Mouse (Mus musculus) CH12.LX (cell line): ENCODE results near the gene Stx4a. TPM values are rescaled to one million over a fixed set of nuclear protein-coding genes. Genes with fewer than 3 reads are reported as not detected.

ENCODE experiments used
- DNase-seq: peaks from one replicate; pipeline ENCODE4 v3.0.0-alpha.2; 2013; ENCODE audit errors: extremely low read depth
- H3K27ac ChIP-seq: 2 replicates; pipeline ENCODE4 v1.5.1; 2012; ENCODE audit warnings: low read depth, mild to moderate bottlenecking, control low read depth, moderate library complexity; ENCODE audit not compliant: insufficient read depth
- H3K27me3 ChIP-seq: replicated peaks from 2 replicates; pipeline ENCODE3; 2012; ENCODE audit warnings: inconsistent platforms
- H3K36me3 ChIP-seq, 2 experiments: replicated peaks in 1 of 2; 2 replicates each; pipeline versions ENCODE3 to v1.6.1; 2012; ENCODE audit warnings: inconsistent platforms in 1 of 2, low read length in 1 of 2, mild to moderate bottlenecking in 1 of 2, mixed read lengths in 1 of 2, moderate library complexity in 1 of 2; ENCODE audit not compliant: control insufficient read depth in 1 of 2, insufficient read depth in 1 of 2
- H3K4me1 ChIP-seq, 2 experiments: 2 replicates each; pipeline ENCODE4 v1.6.1; 2012; ENCODE audit warnings: inconsistent platforms in 1 of 2, moderate library complexity in 1 of 2; ENCODE audit not compliant: insufficient read depth in 2 of 2, control insufficient read depth in 1 of 2
- H3K4me2 ChIP-seq: 2 replicates; pipeline ENCODE4 v1.6.1; 2012; ENCODE audit warnings: low read depth, mild to moderate bottlenecking, control low read depth; ENCODE audit not compliant: poor library complexity, insufficient read depth, severe bottlenecking
- H3K4me3 ChIP-seq, 3 experiments: fragments of 150-350 bp in 1 of 3; sonication (generic) in 1 of 3; replicated peaks in 1 of 3; 2 replicates each; pipeline versions ENCODE3 to v1.5.1; 2011 to 2012; ENCODE audit warnings: low read depth in 2 of 3, low read length in 2 of 3, mild to moderate bottlenecking in 2 of 3, moderate library complexity in 2 of 3, control low read depth in 1 of 3, improper control_type of control experiment in 1 of 3, inconsistent platforms in 1 of 3, mixed read lengths in 1 of 3; ENCODE audit not compliant: poor library complexity in 1 of 3
- H3K79me2 ChIP-seq: replicated peaks from 2 replicates; pipeline ENCODE4 v1.6.1; 2012; ENCODE audit warnings: mild to moderate bottlenecking, moderate library complexity; ENCODE audit not compliant: control insufficient read depth, poor library complexity, insufficient read depth, severe bottlenecking; ENCODE audit errors: extremely low read depth
- H3K9ac ChIP-seq: 2 replicates; pipeline ENCODE4 v1.6.1; 2012; ENCODE audit warnings: low read depth, mild to moderate bottlenecking, control low read depth, moderate library complexity; ENCODE audit not compliant: insufficient read depth
- H3K9me3 ChIP-seq: replicated peaks from 2 replicates; pipeline ENCODE3; 2012; ENCODE audit warnings: low read length, inconsistent platforms, mixed read lengths
- BHLHE40 ChIP-seq: IDR thresholded peaks from 2 replicates; pipeline ENCODE4 v1.6.1; 2011; ENCODE audit warnings: mild to moderate bottlenecking, low read depth, low read length, improper control_type of control experiment
- CHD1 ChIP-seq: IDR thresholded peaks from 2 replicates; pipeline ENCODE4 v1.6.1; 2012; ENCODE audit warnings: low read depth, low read length, improper control_type of control experiment, inconsistent platforms
- CHD2 ChIP-seq: IDR thresholded peaks from 2 replicates; pipeline ENCODE4 v1.6.1; 2011; ENCODE audit warnings: low read length, improper control_type of control experiment
- CTCF ChIP-seq, 2 experiments: IDR thresholded peaks in 1 of 2; conservative IDR thresholded peaks in 1 of 2; 2 replicates each; pipeline ENCODE4 v1.5.1; 2011 to 2012; ENCODE audit warnings: low read depth in 2 of 2, low read length in 2 of 2, improper control_type of control experiment in 1 of 2, inconsistent platforms in 1 of 2, mild to moderate bottlenecking in 1 of 2, moderate library complexity in 1 of 2
- ELF1 ChIP-seq: IDR thresholded peaks from 2 replicates; pipeline ENCODE4 v1.6.1; 2014; ENCODE audit warnings: low read depth, mild to moderate bottlenecking, inconsistent platforms, low read length, improper control_type of control experiment
- EP300 ChIP-seq: IDR thresholded peaks from 2 replicates; pipeline ENCODE4 v1.6.1; 2011; ENCODE audit warnings: low read length, improper control_type of control experiment
- ETS1 ChIP-seq: conservative IDR thresholded peaks from 2 replicates; pipeline ENCODE4 v1.6.1; 2012; ENCODE audit warnings: low read depth, mild to moderate bottlenecking, inconsistent platforms, low read length, improper control_type of control experiment, moderate library complexity
- IRF4 ChIP-seq: IDR thresholded peaks from 2 replicates; pipeline ENCODE4 v1.6.1; 2014; ENCODE audit warnings: low read depth, mild to moderate bottlenecking, inconsistent platforms, low read length, improper control_type of control experiment
- JUN ChIP-seq: IDR thresholded peaks from 2 replicates; pipeline ENCODE4 v1.6.1; 2011; ENCODE audit warnings: low read depth, mild to moderate bottlenecking, low read length, improper control_type of control experiment, moderate library complexity; ENCODE audit not compliant: insufficient read depth
- JUND ChIP-seq: conservative IDR thresholded peaks from 2 replicates; pipeline ENCODE4 v1.6.1; 2011; ENCODE audit warnings: low read depth, low read length, improper control_type of control experiment
- MAFK ChIP-seq: IDR thresholded peaks from 2 replicates; pipeline ENCODE4 v1.6.1; 2011; ENCODE audit warnings: low read length, improper control_type of control experiment; ENCODE audit not compliant: insufficient replicate concordance
- MAZ ChIP-seq: IDR thresholded peaks from 2 replicates; pipeline ENCODE4 v1.6.1; 2012; ENCODE audit warnings: low read depth, mild to moderate bottlenecking, inconsistent platforms, low read length, improper control_type of control experiment, moderate library complexity
- MEF2A ChIP-seq: IDR thresholded peaks from 2 replicates; pipeline ENCODE4 v1.6.1; 2014; ENCODE audit warnings: low read depth, mild to moderate bottlenecking, inconsistent platforms, low read length, improper control_type of control experiment, borderline replicate concordance
- MXI1 ChIP-seq: IDR thresholded peaks from 2 replicates; pipeline ENCODE4 v1.6.1; 2011; ENCODE audit warnings: mild to moderate bottlenecking, low read depth, low read length, improper control_type of control experiment
- MYC ChIP-seq: IDR thresholded peaks from 2 replicates; pipeline ENCODE4 v1.6.1; 2011; ENCODE audit warnings: low read depth, mild to moderate bottlenecking, improper control_type of control experiment, low read length
- NELFE ChIP-seq: IDR thresholded peaks from 2 replicates; pipeline ENCODE4 v1.6.1; 2011; ENCODE audit warnings: low read depth, low read length, improper control_type of control experiment
- NRF1 ChIP-seq: IDR thresholded peaks from 2 replicates; pipeline ENCODE4 v1.6.1; 2014; ENCODE audit warnings: low read depth, mild to moderate bottlenecking, inconsistent platforms, low read length, improper control_type of control experiment, moderate library complexity
- PAX5 ChIP-seq: IDR thresholded peaks from 2 replicates; pipeline ENCODE4 v1.6.1; 2012; ENCODE audit warnings: low read length, inconsistent platforms, mixed read lengths
- POLR2A ChIP-seq: IDR thresholded peaks from 2 replicates; pipeline ENCODE4 v1.6.1; 2011; ENCODE audit warnings: low read depth, mild to moderate bottlenecking, improper control_type of control experiment, low read length
- POLR2AphosphoS2 ChIP-seq: IDR thresholded peaks from 2 replicates; pipeline ENCODE4 v1.6.1; 2011; ENCODE audit warnings: low read depth, low read length, improper control_type of control experiment
- RAD21 ChIP-seq: IDR thresholded peaks from 2 replicates; pipeline ENCODE4 v1.6.1; 2011; ENCODE audit warnings: low read depth, mild to moderate bottlenecking, low read length, improper control_type of control experiment, moderate library complexity
- RCOR1 ChIP-seq: conservative IDR thresholded peaks from 2 replicates; pipeline ENCODE4 v1.6.1; 2012; ENCODE audit warnings: low read depth, mild to moderate bottlenecking, inconsistent platforms, low read length, improper control_type of control experiment
- SIN3A ChIP-seq: IDR thresholded peaks from 2 replicates; pipeline ENCODE4 v1.6.1; 2012; ENCODE audit warnings: low read length, improper control_type of control experiment, inconsistent platforms
- SMC3 ChIP-seq: IDR thresholded peaks from 2 replicates; pipeline ENCODE4 v1.6.1; 2011; ENCODE audit warnings: low read depth, low read length, improper control_type of control experiment
- TBP ChIP-seq: conservative IDR thresholded peaks from 2 replicates; pipeline ENCODE4 v1.6.1; 2011; ENCODE audit warnings: low read depth, low read length, improper control_type of control experiment
- TCF12 ChIP-seq: IDR thresholded peaks from 2 replicates; pipeline ENCODE4 v1.6.1; 2014; ENCODE audit warnings: low read depth, mild to moderate bottlenecking, inconsistent platforms, low read length, improper control_type of control experiment
- UBTF ChIP-seq: IDR thresholded peaks from 2 replicates; pipeline ENCODE4 v1.6.1; 2012; ENCODE audit warnings: low read depth, mild to moderate bottlenecking, inconsistent platforms, low read length, improper control_type of control experiment, moderate library complexity
- USF1 ChIP-seq: IDR thresholded peaks from 2 replicates; pipeline ENCODE4 v1.6.1; 2014; ENCODE audit warnings: low read depth, mild to moderate bottlenecking, inconsistent platforms, low read length, improper control_type of control experiment
- USF2 ChIP-seq: conservative IDR thresholded peaks from 2 replicates; pipeline ENCODE4 v1.6.1; 2011; ENCODE audit warnings: low read depth, low read length, improper control_type of control experiment
- ZNF384 ChIP-seq: IDR thresholded peaks from 2 replicates; pipeline ENCODE4 v1.6.1; 2012; ENCODE audit warnings: low read depth, low read length, improper control_type of control experiment, inconsistent platforms
- dilution Hi-C: fragments of 300-500 bp; cut with MboI; formaldehyde crosslinking; loops from 2 replicates; pipeline ENCODE4 v1.14.3; 2020; ENCODE audit warnings: low sequenced_read_pairs; ENCODE audit not compliant: extremely low pct_unique_long_range_greater_than_20kb, extremely low pct_ligation_motif_present
- in situ Hi-C: fragments of 300-500 bp; cut with MboI; formaldehyde crosslinking; loops from 3 replicates; pipeline ENCODE4 v1.14.3; 2019; ENCODE audit warnings: low sequenced_read_pairs, low pct_ligation_motif_present, low pct_unique_long_range_greater_than_20kb, mixed read lengths
- polyA plus RNA-seq: library from polyadenylated mRNA; unstranded; fragments of >175 nt; gene quantifications from 2 replicates; pipeline ENCODE4 v1.2.1, GENCODE M21; 2012; ENCODE audit warnings: low read depth; ENCODE audit not compliant: insufficient read length
- total RNA-seq, 2 experiments: library from RNA; depleted of rRNA; stranded (reverse); fragments of 300-350 nt in 1 of 2; fragments of >200 nt in 1 of 2; gene quantifications; 2 replicates each; pipeline ENCODE4 v1.2.3; 2012 to 2014

Stx4a gene
- total and polyA plus RNA-seq, 3 experiments: 16.5 to 50.5 (median 25.4) TPM

DNA sequence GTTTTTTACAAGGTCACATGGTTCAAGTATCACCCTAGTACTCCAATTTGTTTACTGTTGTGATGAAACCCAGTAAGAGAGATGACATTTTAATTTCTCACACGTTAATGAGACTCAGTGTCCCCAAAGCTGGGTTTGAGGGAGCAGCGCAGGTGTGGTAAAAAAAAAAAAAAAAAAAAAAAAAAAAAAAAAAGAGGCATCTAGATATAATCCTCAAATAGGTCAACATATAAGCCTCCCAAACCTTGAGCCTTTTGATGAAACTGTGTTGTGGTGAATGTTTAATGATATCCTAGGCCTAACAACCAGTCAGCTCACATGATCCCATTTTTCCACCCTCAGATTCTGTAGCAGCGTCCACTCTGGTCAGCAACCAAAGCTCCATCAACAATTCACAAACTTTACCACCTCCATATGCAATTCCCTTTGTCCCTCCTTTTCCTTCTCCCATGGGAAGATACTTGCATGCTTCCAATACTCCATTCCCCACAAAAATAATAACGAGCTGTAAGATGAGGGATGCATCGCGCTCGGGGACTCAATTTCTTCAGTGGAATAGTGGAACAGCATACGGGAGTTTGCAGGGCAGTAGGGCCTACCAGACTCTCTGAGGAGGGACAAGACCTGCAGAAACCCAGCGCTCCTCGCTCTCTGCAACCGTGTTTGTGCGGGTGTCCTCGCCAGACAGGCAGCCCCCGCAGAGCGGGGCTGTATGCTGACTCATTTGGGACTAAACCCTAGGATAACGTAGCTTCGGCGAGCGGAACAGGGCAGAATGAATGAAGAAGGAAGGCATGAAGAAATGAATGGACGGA lies 50.9 kb downstream of the Stx4a start:
- peaks cover 18 to 47% of the 10 kb centered on the region in 2 experiments for H3K36me3 ChIP-seq
- no peak for TF ChIP-seq EP300
- no peak for TF ChIP-seq MAZ
- TF ChIP-seq ZNF384: peak; percentile 70
- TF ChIP-seq NELFE: no peak
- no peak for TF ChIP-seq ETS1
- TF ChIP-seq JUN: no peak
- no peak for TF ChIP-seq CTCF (conservative IDR thresholded peaks at IDR 0.05 in 1 of 2, IDR thresholded peaks at IDR 0.05 in 1 of 2; ENCODE audit: low read depth in 2 of 2, low read length in 2 of 2)
- TF ChIP-seq POLR2A: no peak
- no peak for TF ChIP-seq NRF1
- H3K9ac ChIP-seq: peak overlapping the region; percentile 87; the same call in 1 of the 2 replicates
- peak overlapping the region; percentile 66 to 99 (median 98) for H3K4me3 ChIP-seq
- H3K27ac ChIP-seq: no peak overlapping the region
- H3K9me3 ChIP-seq: peaks cover 18% of the 10 kb centered on the region
- peaks cover 27% of the 10 kb centered on the region for H3K79me2 ChIP-seq
- peaks cover 6 to 33% of the 10 kb centered on the region in 2 experiments for H3K4me1 ChIP-seq
- dilution Hi-C loops (no loop called here), in situ Hi-C loops (no loop called here)
- DNase-seq: no peak
- H3K27me3 ChIP-seq: no peaks in the 10 kb centered on the region
- peak overlapping the region; percentile 89 for H3K4me2 ChIP-seq

DNA sequence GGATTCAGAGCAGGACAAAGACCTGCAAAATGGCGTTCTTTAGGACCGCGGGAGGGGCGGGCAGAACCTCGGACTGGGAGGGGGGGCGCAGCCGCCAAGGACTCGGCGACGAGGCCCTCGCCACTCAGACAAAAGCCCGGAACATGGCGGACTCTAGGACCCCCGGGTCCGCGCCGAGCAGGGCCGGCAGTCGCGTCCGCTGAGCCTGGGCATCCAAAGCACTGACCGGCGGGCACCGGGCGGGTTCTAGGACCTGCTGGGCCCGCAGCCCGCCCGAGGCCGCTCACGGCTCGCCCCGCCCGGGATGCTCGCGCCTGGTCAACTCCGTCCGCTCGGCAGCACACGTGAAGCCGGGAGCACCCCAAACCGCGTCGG lies 51.5 kb downstream of the Stx4a start:
- peak; percentile 77 for DNase-seq
- H3K79me2 ChIP-seq: peaks cover 27% of the 10 kb centered on the region

More for the DNA sequence above, 51.5 kb downstream of the Stx4a start:
- 0 out of 2 replicates have a peak, but pooled peaks have one; percentile 54 for TF ChIP-seq POLR2A
- no peak for TF ChIP-seq SMC3
- TF ChIP-seq JUND: no peak
- peak; percentile 41; the same call in 1 of the 2 replicates for TF ChIP-seq NRF1
- TF ChIP-seq UBTF: no peak
- TF ChIP-seq TCF12: 0 out of 2 replicates have a peak, but pooled peaks have one; percentile 12
- TF ChIP-seq MYC: no peak
- TF ChIP-seq USF1: no peak
- peak; percentile 92 for TF ChIP-seq SIN3A
- no peak for TF ChIP-seq ZNF384
- TF ChIP-seq BHLHE40: no peak
- no peak for TF ChIP-seq PAX5
- TF ChIP-seq ELF1: 0 out of 2 replicates have a peak, but pooled peaks have one; percentile 24
- no peak for TF ChIP-seq CHD1
- no peak for TF ChIP-seq POLR2AphosphoS2
- TF ChIP-seq TBP: 0 out of 2 replicates have a peak, but pooled peaks have one; percentile 33
- no peak for TF ChIP-seq RCOR1
- no peak for TF ChIP-seq RAD21
- no peak for TF ChIP-seq IRF4
- no peak for TF ChIP-seq CHD2
- TF ChIP-seq MXI1: no peak
- TF ChIP-seq MAFK: no peak
- peak; percentile 93 for TF ChIP-seq MAZ
- no peak for TF ChIP-seq USF2
- TF ChIP-seq EP300: no peak
- no peak for TF ChIP-seq ETS1
- no peak for TF ChIP-seq NELFE
- peak; percentile 31; the same call in 1 of the 2 replicates for TF ChIP-seq MEF2A
- Histone ChIP-seq H3K9ac (peak overlapping the region; percentile 87), H3K27ac (peak overlapping the region; percentile 69; the same call in 1 of the 2 replicates), H3K4me1 (peaks cover 6 to 33% of the 10 kb centered on the region in 2 experiments), H3K4me3 (peak overlapping the region; percentile 66 to 99 (median 98)), H3K4me2 (peak overlapping the region; percentile 89; the same call in 1 of the 2 replicates), H3K9me3 (peaks cover 24% of the 10 kb centered on the region), H3K36me3 (peaks cover 24 to 47% of the 10 kb centered on the region in 2 experiments), H3K27me3 (no peaks in the 10 kb centered on the region)
- in situ Hi-C loops: no loop called here
- dilution Hi-C loops: no loop called here
